Mouse (Mus musculus) heart, embryonic 10.5 days (tissue): ENCODE results near the gene E130208F15Rik. TPM values are rescaled to one million over a fixed set of nuclear protein-coding genes. Genes with fewer than 3 reads are reported as not detected.
A peak's percentile ranks its signal among the peaks of the same experiment; 100 is the strongest.

ENCODE experiments used
- DNase-seq: peaks from one replicate; pipeline ENCODE4 v3.0.0-alpha.2; 2017; ENCODE audit warnings: low spot score
- H3K27ac ChIP-seq: fragments of 300-500 bp; sonication (generic); 2 replicates; pipeline ENCODE4 v1.5.1; 2016; ENCODE audit warnings: mild to moderate bottlenecking
- H3K27me3 ChIP-seq: fragments of 300-500 bp; sonication (generic); 2 replicates; pipeline ENCODE4 v1.6.1; 2016; ENCODE audit warnings: mild to moderate bottlenecking; ENCODE audit not compliant: poor library complexity, insufficient read depth, severe bottlenecking
- H3K36me3 ChIP-seq: fragments of 300-500 bp; sonication (generic); 2 replicates; pipeline ENCODE4 v1.6.1; 2016; ENCODE audit warnings: mild to moderate bottlenecking, moderate library complexity
- H3K4me1 ChIP-seq: fragments of 300-500 bp; sonication (generic); 2 replicates; pipeline ENCODE4 v1.6.1; 2016; ENCODE audit warnings: mild to moderate bottlenecking
- H3K4me3 ChIP-seq: fragments of 300-500 bp; sonication (generic); 2 replicates; pipeline ENCODE4 v1.5.1; 2016; ENCODE audit warnings: mild to moderate bottlenecking, moderate library complexity
- H3K9me3 ChIP-seq: fragments of 300-500 bp; sonication (generic); 2 replicates; pipeline ENCODE4 v1.6.1; 2016; ENCODE audit warnings: mild to moderate bottlenecking, moderate library complexity
- WGBS: fragments of 180-500 bp; shearing (Covaris S2); methylation state at CpG from one replicate; pipeline ENCODE4 v1.1.7; 2016; 5-methylcytosine and 5-hydroxymethylcytosine counted together
- polyA plus RNA-seq: library from polyadenylated mRNA; unstranded; fragments of >200 nt; fragmentation: Nextera tagmentation; extraction: Ambion mirVana; gene quantifications from 2 replicates; pipeline ENCODE4 v1.2.1, GENCODE M21; 2016

The E130208F15Rik gene
- polyA plus RNA-seq, 1 experiment from 2014 or later: 3.2 TPM

DNA sequence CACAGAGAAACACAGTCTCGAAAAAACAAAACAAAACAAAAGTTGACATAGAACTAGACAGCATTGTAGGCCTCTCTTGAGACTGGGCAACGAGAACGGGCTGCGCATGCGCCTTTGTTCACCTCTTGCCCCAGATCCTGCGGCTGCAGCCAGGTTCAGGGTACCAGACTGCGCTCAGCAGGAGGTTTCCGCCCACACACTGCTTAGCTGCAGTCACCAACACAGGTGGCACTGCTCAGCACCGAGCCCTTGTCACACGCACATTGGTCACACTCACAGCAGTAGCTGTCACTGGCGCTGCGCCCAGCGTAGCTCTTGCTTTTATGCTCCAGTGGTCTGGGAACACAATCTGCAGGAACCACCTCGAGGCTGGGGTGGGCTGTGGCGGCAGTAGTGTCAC, 5.6 kb downstream of the E130208F15Rik start:
- DNase-seq: no peak
- peak overlapping the region; percentile 24; the same call in 1 of the 2 replicates for H3K27ac ChIP-seq
- 52% methylated on average over 15 of the region's 15 CpGs for WGBS
- peaks cover 6% of the 10 kb centered on the region; the same call in 1 of the 2 replicates for H3K27me3 ChIP-seq
- no peaks in the 10 kb centered on the region for H3K36me3 ChIP-seq
- no peak overlapping the region for H3K4me3 ChIP-seq
- H3K4me1 ChIP-seq: peaks cover 14% of the 10 kb centered on the region
- H3K9me3 ChIP-seq: no peaks in the 10 kb centered on the region

DNA sequence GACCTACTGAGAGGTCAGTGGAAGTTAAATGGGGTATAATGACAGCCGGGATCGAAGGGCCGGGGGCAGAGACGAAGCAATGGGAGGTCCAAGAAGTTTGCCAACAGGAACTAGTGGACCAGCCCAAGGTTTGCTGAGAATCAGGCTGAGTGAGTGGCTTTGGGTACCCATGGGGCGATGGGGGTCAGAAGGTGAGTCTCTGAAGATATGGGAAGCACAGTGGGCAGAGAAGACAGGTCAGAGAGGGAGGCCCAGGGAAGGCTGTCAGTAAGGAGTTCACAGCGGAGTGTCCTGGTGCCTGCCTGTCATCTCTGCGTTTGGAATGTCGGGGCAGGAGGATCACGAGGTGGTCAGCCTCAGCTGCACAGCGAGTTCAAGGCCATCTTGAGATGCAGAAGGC, 6.8 kb downstream of the E130208F15Rik start:
- Histone ChIP-seq H3K36me3 (no peaks in the 10 kb centered on the region), H3K9me3 (no peaks in the 10 kb centered on the region), H3K27ac (no peak overlapping the region), H3K4me3 (no peak overlapping the region), H3K27me3 (peaks cover 18% of the 10 kb centered on the region; the same call in 1 of the 2 replicates), H3K4me1 (peaks cover 12% of the 10 kb centered on the region)
- WGBS: 50% methylated on average over 10 of the region's 10 CpGs
- DNase-seq: no peak

DNA sequence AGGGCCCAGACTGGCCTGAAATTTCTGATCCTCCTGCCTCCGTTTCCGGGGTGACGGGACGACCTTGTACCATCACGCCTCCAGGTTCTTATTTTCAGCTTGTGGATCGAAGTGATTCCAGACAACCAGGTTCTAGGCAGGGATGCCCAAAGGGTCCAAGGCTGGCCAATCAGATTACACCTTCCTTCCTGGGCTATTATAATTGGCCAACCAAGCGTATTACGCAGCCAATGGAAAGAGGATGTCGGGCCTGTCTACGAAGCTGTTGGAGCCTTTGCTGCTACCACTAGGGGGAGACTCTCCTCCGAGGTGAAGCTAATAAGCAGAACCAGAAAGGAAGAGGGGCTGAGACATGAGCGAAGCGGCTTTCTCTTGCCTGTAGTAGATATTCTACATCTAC, 10.3 kb downstream of the E130208F15Rik start:
- Histone ChIP-seq H3K4me3 (peak overlapping the region; percentile 22; the same call in 1 of the 2 replicates), H3K27ac (no peak overlapping the region), H3K9me3 (no peaks in the 10 kb centered on the region), H3K4me1 (peaks cover 17% of the 10 kb centered on the region), H3K27me3 (peaks cover 53% of the 10 kb centered on the region), H3K36me3 (no peaks in the 10 kb centered on the region)
- DNase-seq: peak; percentile 88
- 8% methylated on average over 13 of the region's 13 CpGs for WGBS

DNA sequence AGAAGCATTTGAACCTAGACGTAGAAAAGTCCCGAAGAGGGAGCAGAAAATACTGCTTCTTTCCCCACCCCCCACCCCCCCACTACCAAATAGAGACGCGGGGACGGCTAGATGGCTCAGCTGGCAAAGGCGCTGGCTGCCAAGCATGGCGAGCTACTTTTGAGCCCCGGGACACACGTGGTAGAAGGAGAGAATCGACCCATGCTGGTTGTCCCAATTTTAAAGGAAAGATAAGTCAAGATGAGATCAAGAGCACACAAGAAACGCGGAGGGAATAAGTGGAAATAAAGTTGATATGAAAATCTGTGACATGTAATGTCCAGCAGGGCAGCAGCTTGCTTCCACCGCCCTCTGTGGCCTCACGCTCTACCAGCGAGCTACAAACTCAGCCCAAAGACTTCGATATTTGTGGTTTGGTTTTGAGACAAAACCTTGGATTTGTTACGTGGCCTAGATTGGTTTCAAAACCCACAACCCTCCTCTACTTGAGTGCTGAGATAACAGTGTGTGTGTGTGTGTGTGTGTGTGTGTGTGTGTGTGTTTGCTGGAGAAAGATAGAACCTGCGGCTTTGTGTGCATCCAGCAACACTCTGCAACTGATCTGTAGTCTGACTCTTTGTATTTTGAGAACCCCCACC, 11.2 kb downstream of the E130208F15Rik start:
- Histone ChIP-seq H3K27me3 (peaks cover 48% of the 10 kb centered on the region), H3K27ac (no peak overlapping the region), H3K9me3 (no peaks in the 10 kb centered on the region), H3K4me1 (peaks cover 11% of the 10 kb centered on the region), H3K36me3 (no peaks in the 10 kb centered on the region), H3K4me3 (no peak overlapping the region)
- WGBS: 57% methylated on average over 18 of the region's 18 CpGs
- DNase-seq: no peak

DNA sequence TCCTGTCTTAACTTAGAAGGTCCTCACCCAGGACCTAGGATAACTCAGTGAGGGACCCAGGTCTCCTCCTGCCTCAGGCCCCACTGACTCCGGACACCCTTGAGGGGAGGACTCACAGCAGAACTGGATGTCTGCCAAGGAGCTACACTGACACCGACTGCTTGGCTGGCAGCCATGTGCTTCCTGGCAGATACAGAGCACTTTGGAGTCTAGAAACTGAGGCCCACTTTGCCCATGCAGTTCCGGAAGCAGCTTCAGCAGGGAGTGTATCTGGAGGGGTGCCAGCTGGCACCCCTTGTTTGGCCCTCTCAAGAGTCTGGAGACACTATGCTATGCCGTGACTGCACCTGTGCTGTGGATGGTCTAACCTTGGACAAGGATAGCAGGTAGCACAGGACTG, 11.9 kb downstream of the E130208F15Rik start:
- no peak for DNase-seq
- Histone ChIP-seq H3K9me3 (no peaks in the 10 kb centered on the region), H3K36me3 (no peaks in the 10 kb centered on the region), H3K4me1 (peaks cover 11% of the 10 kb centered on the region), H3K27ac (peak overlapping the region; percentile 16; the same call in 1 of the 2 replicates), H3K4me3 (no peak overlapping the region), H3K27me3 (peaks cover 48% of the 10 kb centered on the region)
- 39% methylated on average over 4 of the region's 4 CpGs for WGBS

DNA sequence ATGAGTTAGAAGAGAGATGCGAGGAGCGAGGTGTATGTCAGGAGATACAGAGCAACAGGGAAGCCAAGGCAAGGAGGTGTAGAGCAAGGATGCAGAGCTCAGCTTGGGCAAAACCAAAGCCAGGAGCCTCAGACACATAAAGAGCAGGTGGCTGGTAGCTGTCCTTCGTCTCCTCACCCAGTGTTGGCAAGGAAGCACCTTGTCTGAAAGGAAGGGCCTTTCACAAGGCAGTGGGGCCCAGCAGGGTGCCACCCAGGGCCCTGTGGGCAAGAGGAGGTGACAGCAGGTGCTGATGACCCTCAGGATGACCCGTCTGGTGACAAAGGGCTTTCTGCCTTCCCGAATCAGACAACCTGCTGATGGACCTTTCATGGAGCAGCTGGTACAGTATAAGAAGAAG, 13.0 kb downstream of the E130208F15Rik start:
- H3K4me3 ChIP-seq: no peak overlapping the region
- no peak overlapping the region for H3K27ac ChIP-seq
- H3K9me3 ChIP-seq: no peaks in the 10 kb centered on the region
- DNase-seq: no peak
- 56% methylated on average over 5 of the region's 5 CpGs for WGBS
- H3K36me3 ChIP-seq: no peaks in the 10 kb centered on the region
- H3K27me3 ChIP-seq: peaks cover 59% of the 10 kb centered on the region
- H3K4me1 ChIP-seq: peaks cover 8% of the 10 kb centered on the region

DNA sequence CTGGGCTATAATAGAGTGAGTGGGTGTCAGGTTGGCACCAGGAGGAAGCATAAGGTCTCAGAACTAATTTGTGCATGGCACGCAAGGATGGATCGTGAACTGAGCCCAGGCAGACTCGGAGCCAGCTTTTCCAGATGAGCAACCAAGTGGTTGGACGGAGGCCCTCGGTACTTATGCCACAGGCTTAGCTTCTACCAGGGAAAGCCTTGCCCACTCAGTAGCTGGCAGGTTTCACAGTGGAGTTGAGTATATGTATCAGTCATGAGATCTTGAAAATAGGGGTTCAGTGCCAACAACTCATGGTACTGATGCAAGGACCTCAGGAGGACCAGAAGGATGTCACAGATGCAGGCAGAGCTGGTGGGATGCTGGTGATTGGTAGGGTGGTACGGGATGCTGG, 14.1 kb downstream of the E130208F15Rik start:
- Histone ChIP-seq H3K36me3 (no peaks in the 10 kb centered on the region), H3K9me3 (no peaks in the 10 kb centered on the region), H3K27ac (no peak overlapping the region), H3K27me3 (peaks cover 59% of the 10 kb centered on the region), H3K4me3 (no peak overlapping the region), H3K4me1 (peaks cover 8% of the 10 kb centered on the region)
- no peak for DNase-seq
- 78% methylated on average over 6 of the region's 6 CpGs for WGBS

DNA sequence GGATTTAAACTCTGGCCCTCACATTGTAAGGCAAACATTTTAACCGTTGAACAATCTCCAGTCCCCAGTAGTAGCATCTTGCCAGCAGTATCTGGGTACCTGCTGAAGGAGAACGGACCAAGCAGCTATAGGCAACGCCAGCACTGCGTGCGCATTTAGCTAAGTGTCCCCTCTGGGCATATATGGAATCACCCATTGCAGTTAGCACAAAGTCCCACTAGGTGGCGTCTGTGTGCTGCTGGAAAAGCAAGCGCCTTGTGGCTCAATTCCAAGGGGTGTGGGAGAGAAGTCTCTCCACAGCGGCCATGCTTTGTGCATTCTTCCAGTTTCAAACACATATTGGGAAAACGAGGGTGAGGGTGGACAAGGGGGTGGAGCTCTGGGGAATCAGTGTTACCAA, 14.8 kb downstream of the E130208F15Rik start:
- peaks cover 8% of the 10 kb centered on the region for H3K4me1 ChIP-seq
- peak; percentile 88 for DNase-seq
- 6% methylated on average over 9 of the region's 9 CpGs for WGBS
- no peak overlapping the region for H3K27ac ChIP-seq
- H3K36me3 ChIP-seq: no peaks in the 10 kb centered on the region
- no peak overlapping the region for H3K4me3 ChIP-seq
- H3K9me3 ChIP-seq: no peaks in the 10 kb centered on the region
- peaks cover 59% of the 10 kb centered on the region for H3K27me3 ChIP-seq

DNA sequence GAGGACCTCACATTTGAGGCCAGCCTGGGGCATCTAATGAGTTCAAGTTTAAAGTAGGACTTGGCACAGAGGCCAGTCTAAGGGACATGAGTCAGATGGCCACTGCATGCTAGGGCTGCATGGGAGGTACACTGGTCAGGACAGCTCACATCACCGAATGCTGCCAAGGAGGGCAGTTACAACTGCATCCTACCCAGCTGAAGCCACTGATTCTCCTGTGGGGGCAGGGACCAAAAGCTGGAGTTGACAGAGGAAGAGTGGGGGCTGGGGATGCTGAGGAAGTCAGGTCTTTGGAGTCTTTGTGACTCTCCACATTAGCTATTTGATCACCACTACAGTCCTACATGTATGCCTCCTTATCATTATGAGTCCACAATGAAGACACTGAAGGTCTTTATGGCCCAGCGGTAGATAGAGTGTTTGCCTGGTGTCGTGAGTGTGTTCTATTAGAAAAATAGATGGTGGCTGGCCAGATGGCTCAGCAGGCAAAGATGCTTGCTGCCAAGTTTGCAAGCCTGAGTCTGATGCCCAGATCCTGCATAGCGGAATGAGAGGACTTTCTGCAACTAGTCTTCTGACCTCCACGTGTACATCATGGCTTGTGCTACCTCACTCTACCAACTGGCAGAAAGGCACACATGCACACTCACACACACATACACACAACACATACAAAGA, 18.0 kb downstream of the E130208F15Rik start:
- WGBS: 66% methylated on average over 5 of the region's 5 CpGs
- Histone ChIP-seq H3K36me3 (no peaks in the 10 kb centered on the region), H3K4me3 (no peak overlapping the region), H3K27ac (no peak overlapping the region), H3K9me3 (no peaks in the 10 kb centered on the region), H3K27me3 (peaks cover 35% of the 10 kb centered on the region), H3K4me1 (no peaks in the 10 kb centered on the region)
- DNase-seq: no peak

DNA sequence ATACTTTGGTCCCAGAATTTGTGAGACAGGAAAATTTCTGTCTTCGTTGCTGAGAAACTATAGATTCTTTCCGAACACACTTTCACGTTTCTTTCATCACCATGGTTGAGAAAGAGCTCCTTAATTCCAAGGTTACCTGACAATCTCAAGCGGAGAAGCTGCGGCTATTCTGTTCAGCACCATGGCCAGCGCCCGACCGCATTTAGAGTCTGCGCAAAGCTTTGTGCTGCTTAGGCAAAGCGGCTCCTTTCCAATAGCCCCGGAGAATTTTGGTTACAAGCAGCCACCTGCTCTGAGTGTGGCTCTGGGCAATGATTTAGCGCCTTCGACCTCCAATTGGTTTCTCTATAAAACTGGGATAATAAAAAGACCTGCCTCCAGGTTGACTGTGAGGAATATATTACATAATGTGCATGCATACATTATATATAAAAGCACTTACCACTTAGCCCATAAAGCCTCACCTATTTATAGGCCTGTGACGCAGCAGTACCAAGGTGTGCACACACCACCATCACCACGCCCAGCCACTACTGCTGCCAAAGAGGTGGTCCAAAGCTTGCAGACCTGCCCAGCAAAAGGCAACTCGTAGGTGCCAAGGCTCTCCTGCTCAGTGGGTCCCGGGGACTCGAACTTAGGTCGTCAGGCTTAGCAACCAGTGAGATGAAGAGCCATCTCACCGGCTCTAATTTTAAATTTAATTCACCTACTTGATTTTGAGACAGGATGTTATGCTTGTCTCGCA, 25.3 kb downstream of the E130208F15Rik start:
- Histone ChIP-seq H3K4me1 (no peaks in the 10 kb centered on the region), H3K27me3 (peaks cover 46% of the 10 kb centered on the region)
- 24% methylated on average over 21 of the region's 21 CpGs for WGBS

DNA sequence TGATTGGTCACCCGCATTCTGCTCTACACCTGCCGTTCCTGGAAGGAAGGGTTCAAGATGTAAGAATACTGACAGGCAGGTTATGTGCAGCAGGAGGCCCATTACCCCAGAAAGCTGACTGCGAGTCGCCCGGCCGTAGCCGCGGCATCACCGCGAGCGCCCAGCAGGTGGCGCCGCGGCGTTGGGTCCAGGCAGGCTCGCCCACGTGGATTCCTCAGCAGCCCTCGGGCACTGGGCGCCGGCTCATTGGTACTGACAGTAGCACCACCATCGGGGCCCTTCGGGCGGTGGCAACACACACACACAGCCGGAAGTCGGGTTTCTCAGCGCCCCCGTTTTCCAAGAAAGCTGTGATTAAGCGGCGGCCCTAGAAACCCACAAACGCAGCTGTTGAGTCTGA, 26.3 kb downstream of the E130208F15Rik start:
- H3K27me3 ChIP-seq: peaks cover 51% of the 10 kb centered on the region
- H3K27ac ChIP-seq: no peak overlapping the region
- 2% methylated on average over 30 of the region's 30 CpGs for WGBS
- no peaks in the 10 kb centered on the region for H3K4me1 ChIP-seq
- DNase-seq: no peak
- H3K4me3 ChIP-seq: no peak overlapping the region
- H3K36me3 ChIP-seq: no peaks in the 10 kb centered on the region
- no peaks in the 10 kb centered on the region for H3K9me3 ChIP-seq

More for the DNA sequence above, 25.3 kb downstream of the E130208F15Rik start:
- no peak for DNase-seq
- Histone ChIP-seq H3K27ac (no peak overlapping the region), H3K9me3 (no peaks in the 10 kb centered on the region), H3K36me3 (no peaks in the 10 kb centered on the region), H3K4me3 (no peak overlapping the region)

DNA sequence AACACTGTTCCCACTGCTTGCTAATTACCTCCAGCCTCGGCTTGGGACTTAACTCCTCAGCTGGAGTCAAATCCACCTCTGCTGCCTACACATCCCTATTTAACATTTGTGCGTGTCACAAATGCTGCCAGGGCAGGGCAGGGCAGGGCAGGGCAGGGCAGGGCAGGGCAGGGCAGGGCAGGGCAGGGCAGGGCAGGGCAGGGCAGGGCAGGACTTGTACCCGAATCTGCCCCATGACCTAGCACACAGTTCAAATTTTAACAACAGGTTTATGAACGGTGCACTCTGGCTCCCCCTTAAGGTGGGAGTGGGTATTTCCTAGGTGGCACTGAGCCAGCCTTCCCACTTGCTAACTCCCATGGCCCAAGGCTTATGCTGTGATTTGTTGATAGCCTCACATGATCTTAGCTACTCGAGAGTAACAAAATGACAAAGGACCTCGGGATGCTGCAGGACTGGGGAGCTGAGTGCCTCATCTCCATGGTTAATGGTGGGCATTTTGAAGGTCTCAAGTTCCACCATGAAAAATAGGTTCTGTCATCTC, 31.8 kb downstream of the E130208F15Rik start:
- H3K36me3 ChIP-seq: peaks cover 4% of the 10 kb centered on the region; the same call in 1 of the 2 replicates
- H3K4me3 ChIP-seq: no peak overlapping the region
- 22% methylated on average over 6 of the region's 6 CpGs for WGBS
- no peak for DNase-seq
- peaks cover 61% of the 10 kb centered on the region for H3K27me3 ChIP-seq
- H3K9me3 ChIP-seq: no peaks in the 10 kb centered on the region
- no peak overlapping the region for H3K27ac ChIP-seq
- no peaks in the 10 kb centered on the region for H3K4me1 ChIP-seq

DNA sequence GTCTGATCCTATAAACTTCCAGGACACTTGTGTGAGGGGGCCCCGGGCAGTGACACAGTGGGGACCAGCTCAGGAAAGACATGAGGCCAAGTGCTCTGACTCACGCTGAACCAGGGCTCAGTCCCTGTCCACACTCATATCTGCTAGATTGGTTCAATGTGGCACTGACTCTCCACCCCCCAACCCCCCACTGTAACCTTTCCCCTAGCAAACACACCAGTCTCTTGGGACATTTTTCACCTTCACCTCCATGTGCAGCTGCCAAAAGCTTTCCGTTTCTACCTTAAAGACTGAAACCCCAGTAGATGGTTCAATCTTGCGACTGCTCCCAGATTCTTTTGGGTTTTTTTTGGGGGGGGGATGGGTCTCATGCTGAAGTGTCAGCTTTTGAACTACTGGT, 32.5 kb downstream of the E130208F15Rik start:
- Histone ChIP-seq H3K27me3 (peaks cover 54% of the 10 kb centered on the region), H3K4me1 (no peaks in the 10 kb centered on the region), H3K36me3 (peaks cover 4% of the 10 kb centered on the region; the same call in 1 of the 2 replicates), H3K9me3 (no peaks in the 10 kb centered on the region), H3K4me3 (no peak overlapping the region), H3K27ac (no peak overlapping the region)
- WGBS: 63% methylated on average over 4 of the region's 4 CpGs
- DNase-seq: no peak
